Mouse (Mus musculus) mesoderm, embryonic 11.5 days (tissue): ENCODE measurements around the gene 2310034G01Rik.

Source experiments
- DNase-seq: peaks from one replicate; pipeline ENCODE4 v3.0.0-alpha.2; 2012; ENCODE audit warnings: low read depth, low spot score

The 2310034G01Rik gene

DNA sequence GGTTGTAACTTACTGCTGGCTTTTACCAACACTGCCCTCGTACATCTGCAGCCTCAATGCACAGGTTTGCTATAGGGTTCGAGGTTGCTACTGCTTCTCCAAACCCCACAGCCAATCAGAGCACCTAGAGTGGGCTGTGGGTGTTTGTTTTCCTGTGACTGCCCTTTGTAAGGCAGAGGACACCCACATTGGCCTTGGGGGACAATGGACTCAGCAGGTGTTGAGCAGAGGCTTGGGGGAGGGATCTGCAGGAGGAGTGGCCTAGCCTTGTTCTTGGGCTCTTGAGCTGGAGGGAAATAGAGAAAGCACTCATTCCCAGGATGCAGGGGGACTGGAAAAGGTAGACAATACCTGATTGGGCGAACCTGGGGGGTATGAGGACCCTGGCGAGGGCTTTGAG, 8.3 kb upstream of the 2310034G01Rik start:
- no peak for DNase-seq

GRCm38 (mm10) chr19:46357344-46358280, 7.5 kb upstream of the 2310034G01Rik start:
- no peak for DNase-seq

DNA sequence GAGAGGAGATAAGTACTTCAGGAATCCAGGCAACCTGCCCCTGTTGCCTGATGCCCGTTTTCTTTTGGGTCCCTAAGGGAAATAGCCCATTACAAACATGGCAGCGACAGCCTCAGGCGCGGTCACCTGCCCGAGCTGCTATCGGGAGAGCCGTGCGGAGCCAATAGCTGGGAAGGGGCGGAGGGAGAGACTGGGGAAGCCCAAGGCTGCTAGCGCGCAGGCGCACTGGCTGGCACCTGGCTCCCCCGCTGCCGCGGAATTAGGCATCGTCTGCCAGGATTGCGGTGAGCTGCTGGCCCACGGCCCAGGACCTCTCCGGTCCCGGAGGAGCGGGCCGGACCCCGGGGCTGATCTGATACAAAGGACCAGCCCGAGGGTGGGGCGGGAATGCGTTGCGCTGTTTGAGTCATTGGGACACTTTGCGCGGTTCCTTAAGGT, 6.6 kb upstream of the 2310034G01Rik start:
- DNase-seq: peak; percentile 85

DNA sequence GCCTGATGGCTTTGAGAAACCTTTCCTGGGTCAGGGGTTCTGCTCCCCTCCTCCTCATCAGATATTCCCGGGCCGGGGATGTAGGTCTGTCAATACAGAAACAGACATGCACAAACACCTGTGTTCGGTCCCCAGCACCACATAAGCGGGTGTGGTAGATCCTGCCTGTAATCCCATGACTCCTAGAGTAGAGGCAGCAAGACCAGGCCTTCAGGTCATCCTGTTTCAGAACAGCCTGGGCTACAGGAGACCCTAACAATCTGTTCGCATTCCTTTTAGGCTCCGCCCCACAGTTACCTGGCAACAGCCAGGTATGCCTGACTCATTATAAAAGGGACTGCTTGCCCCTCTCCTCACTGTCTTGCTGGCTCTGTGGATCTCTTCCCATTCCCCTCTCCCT, 552 bp downstream of the 2310034G01Rik start:
- DNase-seq: no peak

DNA sequence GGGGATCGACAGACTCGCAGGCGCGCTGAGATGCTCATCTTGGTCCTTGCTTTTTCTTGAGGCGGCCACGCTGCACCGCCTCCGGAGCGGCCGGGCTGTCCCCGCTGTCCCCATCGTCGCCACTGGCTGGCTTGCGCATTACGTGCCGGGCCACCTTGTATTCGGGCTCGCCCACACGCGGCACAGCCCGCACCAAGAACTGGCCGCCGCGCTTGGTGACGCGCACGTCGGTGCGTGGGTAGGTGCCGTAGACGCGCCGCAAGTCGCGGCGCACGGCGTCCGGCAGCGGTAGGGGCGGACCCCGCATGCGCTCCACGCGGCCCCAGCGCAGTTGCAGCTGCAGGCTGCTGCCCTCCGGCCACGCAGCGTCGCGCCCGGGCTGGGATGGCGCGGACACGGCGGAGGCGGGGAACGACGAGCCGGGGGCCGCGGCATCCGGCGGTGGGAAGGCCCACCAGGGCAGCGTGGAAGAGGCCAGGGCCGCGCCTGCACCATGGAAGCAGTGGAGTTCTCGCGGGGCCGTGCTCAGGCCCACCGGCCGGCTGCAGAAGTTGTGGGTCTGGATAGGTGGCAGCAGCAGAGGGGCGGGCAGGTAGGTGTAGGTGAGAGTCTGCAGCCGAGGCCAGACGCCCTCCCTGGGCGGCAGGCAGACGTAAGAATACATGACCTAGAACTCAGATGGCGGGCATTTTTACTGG, 1.2 kb downstream of the 2310034G01Rik start:
- DNase-seq: peak; percentile 82

GRCm38 (mm10) chr19:46347936-46348668, 2.0 kb downstream of the 2310034G01Rik start:
- DNase-seq: no peak

GRCm38 (mm10) chr19:46347146-46347545, 3.0 kb downstream of the 2310034G01Rik start:
- DNase-seq: no peak

GRCm38 (mm10) chr19:46344710-46345419, 5.2 kb downstream of the 2310034G01Rik start:
- DNase-seq: no peak

DNA sequence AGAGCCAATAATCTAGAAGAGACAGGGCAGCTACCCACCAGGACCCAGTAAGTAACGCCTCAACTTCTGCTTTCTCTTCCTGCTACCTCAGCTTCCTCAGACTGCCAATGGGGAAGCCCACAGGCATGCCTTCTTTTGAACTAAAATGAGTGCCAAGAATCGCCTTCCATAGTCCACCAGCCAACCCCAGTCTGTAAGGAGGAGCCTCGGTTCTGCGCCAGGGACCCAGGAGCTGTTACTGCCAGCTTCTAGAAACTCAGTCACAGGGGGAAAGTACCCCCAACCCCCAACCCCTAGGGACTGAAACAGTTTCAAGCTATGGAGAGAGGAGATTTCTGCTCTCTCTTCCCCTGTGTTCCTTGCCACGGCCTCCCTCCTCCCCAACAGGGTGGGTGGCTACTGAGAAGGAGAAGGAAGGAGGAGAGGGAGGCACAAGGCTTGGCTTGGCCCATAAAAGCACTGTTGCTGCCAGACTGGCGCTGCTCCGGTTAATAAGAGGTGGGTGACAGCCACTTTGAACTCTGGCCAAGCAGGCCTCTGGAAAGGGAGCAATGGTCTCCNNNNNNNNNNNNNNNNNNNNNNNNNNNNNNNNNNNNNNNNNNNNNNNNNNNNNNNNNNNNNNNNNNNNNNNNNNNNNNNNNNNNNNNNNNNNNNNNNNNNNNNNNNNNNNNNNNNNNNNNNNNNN, 10.7 kb downstream of the 2310034G01Rik start:
- no peak for DNase-seq

GRCm38 (mm10) chr19:46338942-46339286, 11.2 kb downstream of the 2310034G01Rik start:
- no peak for DNase-seq

DNA sequence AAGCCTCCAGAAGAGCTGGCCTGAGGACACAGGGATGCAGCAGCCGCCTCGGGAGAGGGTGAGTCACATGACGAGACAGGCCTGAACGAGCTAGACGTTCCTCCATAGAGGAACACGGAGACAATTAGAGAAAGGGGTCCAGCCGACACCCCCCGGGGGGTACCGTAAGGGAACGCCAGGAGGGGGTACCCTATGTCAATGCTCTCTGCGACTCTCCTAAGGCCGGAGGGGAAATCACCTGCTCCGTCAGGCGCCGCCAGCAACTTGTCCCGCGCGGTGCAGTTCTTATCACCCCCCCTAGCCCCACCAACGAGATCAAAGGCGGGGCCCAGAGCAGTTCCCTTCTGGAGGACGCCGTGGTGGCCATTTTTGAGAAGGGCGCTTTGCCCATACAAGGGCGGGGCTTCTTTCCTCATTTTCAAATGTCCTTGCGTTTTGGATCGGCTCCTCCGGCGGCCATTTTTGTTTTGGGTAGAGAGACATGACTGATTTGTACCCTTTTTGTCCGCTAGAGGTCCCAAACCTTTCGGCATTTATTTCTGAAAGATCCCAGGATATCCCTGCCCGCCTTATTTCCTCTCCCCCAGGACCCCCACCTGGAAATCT, 11.7 kb downstream of the 2310034G01Rik start, which contains the start of gene Cuedc2:
TSS of gene Cuedc2 (minus strand) at position 372 of the 606 bp plus-strand sequence.
- DNase-seq: peak; percentile 96

DNA sequence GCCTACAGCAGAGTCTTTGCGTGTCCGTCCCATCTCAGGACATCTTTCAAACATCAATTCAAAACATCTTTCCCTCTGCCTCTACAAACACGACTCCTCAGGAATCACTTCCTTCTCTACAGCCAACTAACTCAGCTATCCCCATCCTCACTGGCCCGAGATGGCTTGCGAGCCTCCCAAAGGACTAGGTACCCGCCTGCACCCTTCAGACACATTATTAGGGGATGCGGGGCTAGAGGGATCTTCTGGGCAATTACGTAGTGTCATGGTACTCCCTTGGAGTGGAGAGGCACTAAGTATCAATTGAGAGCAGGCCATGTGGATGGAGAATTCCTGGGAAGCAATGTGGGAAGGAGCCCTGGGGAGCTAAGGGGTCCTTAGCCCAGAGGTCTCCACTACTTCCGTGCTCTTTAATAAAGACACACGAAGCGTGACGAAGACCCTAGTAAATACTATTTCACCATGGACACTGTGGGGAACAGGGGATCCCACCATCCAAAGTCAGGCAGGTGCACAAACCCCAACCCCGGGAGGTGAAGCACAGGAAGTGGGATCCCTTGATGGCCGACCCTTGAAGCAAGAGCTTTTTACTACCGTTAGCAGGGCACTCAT, 12.3 kb downstream of the 2310034G01Rik start:
- DNase-seq: no peak

DNA sequence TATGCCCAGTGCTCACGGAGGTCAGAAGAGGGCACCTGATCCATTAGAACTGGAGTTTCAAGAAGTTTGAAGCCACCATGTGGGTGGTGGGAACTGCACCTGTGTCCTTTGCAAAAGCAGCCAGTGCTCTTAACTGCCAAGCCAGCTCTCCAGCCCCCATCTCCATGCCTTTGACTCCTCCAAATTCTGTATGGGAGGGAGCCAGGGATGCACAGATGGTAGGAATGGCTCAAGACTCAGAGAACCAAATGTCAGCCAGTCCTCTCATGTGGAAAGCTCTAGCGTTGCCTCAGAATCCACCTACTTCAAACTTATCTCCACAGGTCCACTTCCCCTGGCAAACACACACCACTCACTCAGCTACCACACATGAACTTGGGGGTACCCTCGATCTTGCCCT, 16.2 kb downstream of the 2310034G01Rik start:
- no peak for DNase-seq

DNA sequence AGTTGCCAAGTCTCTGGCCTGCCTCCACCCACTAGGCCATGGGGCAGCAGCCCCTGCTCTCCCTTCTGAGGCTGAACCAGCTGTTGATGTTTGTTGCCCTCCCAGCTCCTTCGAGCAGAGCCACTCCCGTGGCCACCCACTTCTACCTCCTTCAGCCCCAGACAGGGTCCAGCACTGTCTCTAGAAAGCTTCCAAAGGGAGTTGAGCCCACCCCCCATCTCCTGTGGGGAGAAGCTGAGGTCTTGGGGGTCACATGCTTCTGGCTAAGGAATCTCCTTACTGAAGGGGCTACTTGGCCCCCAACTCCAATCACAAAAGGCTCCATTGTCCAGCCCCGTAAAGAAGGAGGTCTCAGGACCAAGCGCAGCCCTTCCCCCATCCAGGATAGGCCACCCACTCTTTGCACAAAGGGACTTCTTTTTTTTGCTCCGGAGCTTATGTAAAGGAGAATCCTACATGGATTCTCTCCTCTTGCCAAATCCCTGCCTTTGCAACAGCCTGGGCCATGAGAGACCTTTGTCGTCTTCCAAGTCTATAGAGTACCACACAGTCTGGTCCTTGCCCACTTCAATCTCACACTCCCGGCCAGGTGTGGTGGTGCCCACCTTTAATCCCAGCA, 17.3 kb downstream of the 2310034G01Rik start:
- DNase-seq: no peak

GRCm38 (mm10) chr19:46331936-46332335, 18.2 kb downstream of the 2310034G01Rik start:
- no peak for DNase-seq

- DNase-seq: no peak
Measured at GRCm38 (mm10) chr19:46331326-46331725, 18.8 kb downstream of the 2310034G01Rik start.

DNA sequence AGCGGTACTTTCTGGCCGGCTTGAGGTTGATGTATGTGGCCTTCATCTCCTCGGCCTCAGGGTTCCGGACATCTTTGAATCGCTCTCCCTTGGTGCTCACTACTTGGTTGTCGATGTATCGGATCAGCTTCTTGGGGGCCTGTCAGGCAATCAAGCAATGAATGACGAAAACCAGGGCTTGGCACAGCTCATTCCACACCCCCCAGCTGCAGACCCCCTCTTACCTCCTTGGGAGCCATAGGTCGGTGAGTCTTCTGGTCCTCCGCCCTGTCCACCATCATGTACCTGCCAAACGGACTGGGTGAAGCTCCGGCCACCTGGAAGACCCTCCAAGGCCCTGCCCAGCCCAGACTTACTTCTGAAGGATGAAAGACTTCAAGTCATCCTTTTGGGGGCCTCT, 19.4 kb downstream of the 2310034G01Rik start:
- DNase-seq: no peak

DNA sequence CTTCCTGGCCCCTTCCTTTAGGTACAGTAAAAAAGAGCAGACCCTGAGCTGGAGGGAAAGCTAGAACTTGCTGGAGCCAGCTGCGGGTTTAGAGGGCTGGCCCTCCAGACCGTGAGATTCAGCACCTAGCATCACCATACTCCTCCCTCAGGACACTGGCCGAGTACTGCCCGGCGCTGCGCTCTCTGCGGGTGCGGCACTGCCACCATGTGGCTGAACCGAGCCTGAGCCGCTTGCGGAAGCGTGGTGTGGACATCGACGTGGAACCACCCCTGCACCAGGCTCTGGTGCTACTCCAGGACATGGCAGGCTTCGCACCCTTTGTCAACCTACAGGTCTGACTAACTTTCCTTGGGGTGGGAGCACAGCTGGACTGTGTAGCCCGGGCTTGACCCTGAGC, 20.2 kb downstream of the 2310034G01Rik start:
- DNase-seq: peak; percentile 79

- DNase-seq: no peak
Measured at GRCm38 (mm10) chr19:46329031-46329641, 21.0 kb downstream of the 2310034G01Rik start.
